Mouse (Mus musculus) inflammation-experienced regulatory T-cells, adult 6 months (primary cell): Measurements from ENCODE around the gene Gstm3. TPM values are rescaled to one million over a fixed set of nuclear protein-coding genes. Genes with fewer than 3 reads are reported as not detected.
"Not testable (repeated sequence)": the region's sequence is repeated elsewhere in the genome, so short reads cannot be mapped to it uniquely, and the experiment has no call there.

Experiments
- ATAC-seq: one replicate; pipeline ENCODE4 v1.8.0; 2017
- polyA plus RNA-seq, 3 experiments: library from polyadenylated mRNA; unstranded; fragments of 100-300 nt; shearing (Covaris generic); gene quantifications; one replicate each; pipeline ENCODE4 v1.2.1; 2017

Gstm3 gene
- polyA plus RNA-seq, 3 experiments from 2014 or later: not detected

DNA sequence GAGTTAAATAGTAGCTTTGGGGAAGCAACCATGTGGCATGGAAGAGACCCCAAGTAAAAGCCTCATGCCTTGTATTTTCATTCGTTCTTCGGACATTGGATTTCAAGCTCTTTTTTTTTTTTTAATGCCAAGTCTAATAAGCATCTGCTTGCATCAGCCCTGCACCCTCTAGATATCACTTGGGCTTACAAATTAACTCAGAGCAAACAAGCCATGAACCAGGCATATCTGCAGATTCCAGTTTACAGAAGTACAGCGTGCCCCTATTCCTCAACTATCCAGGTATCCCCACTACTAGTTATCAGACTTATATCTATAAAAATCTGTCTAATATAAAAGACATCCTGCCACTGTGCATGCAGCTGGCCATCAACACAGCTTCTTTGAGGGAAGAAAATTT, 3.0 kb upstream of the Gstm3 start:
- no peak for ATAC-seq

DNA sequence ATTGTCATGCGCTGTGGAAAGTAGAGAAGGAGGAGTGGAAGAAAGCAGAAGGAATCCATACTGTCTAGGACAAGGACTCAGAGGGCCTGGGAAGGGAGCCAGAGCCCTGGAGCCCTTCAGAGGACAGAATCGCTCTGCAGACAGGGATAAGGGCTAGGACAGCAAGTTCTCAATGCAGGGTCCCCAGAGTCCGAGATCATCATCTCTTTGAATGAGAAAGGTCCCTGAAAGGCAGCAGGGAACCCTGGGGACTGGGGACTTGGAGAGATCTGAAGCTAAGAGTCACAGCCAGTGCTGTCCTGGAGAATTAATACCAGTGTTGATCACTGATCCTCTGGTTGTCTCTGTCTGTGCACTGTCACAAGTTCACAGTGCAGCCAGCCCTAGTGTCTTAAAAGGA, 2.0 kb upstream of the Gstm3 start:
- not testable (repeated sequence) for ATAC-seq

DNA sequence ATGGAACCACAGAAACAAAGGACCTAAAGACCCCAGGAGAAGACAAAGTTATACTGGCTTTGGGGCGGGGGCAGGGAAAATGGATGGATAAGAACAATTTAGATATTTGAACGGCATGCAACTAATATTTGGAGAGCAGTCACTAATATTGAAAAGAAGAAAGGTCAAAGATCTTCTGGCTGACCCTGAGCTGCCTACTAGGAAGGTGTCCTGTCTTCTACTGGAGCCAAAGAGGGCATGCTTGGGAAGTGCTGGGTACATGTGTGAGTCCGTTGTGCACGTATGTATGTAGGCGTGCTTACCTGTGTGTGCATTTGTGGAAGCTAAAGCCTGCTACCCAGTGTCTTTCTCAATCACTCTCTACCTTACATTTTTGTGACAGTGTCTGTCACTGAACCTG, 2.5 kb downstream of the Gstm3 start:
- ATAC-seq: no peak

DNA sequence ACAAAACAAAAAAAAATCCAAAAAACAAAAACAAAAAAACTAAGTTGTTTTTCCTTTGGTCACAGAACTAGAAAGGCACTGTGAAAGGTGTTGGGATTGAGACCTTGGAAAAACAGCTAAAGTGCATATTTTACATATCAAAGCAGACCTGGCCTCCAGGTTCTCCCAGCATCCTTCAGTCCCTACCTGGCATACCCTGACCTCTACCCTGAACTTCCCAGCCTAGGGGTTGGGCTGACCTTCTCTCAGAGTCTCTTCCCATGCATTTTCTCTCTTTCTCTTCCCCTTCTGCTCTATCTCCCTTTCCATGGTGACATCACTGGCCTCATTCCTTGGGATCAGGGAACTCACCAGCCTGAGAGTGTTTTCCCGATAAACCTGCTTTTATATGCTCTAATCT, 3.5 kb downstream of the Gstm3 start:
- ATAC-seq: no peak

DNA sequence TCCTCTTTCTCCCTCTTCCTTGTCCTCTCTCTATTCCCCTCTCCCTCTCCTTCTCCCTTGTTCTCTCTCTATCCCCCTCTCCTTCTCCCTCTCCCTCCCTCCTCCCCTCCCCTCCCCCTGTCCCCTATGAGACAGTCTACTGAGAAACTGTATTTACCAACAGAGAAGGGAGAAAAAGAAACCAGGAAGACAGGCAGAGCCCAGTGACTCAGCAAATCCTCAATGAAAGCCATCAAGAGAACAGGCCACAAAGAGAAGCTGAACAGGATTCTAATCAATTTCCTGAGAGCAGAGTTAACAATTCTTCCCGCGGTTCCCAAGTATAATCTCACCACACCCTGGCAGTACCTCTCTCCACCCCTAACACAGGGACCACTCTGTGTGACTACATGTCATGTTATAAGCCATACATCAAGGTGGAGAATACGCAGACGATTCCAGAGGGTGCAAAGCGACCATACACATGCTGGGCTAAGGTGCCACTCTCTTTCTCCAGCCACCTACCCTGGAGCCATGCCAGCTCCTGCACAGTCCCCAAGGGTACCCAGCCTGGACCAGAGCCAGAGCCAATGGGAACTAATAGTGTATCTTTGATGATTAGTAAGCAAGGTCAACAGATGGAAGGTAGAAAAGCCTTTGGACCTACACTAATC, 4.3 kb downstream of the Gstm3 start:
- ATAC-seq: no peak

DNA sequence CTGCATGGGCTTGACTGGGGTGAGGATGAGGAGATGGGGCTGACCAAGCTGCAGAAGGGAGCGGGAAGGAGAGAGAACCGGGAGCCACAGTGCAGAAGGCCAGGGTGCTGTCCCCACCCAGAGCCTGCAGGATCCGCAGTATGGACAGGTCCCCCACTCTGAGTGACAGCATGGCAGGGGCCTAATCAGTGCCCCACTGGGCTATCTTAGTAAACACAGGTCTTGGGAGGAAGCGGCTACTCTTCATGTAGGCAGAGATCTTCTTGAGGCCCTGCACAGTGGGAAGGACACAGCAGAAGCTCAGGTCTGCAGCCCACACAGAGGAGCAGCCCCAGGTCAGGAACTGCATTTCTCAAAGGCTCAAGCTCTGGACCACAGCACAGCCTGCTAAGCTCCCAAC, 5.1 kb downstream of the Gstm3 start:
- no peak for ATAC-seq

DNA sequence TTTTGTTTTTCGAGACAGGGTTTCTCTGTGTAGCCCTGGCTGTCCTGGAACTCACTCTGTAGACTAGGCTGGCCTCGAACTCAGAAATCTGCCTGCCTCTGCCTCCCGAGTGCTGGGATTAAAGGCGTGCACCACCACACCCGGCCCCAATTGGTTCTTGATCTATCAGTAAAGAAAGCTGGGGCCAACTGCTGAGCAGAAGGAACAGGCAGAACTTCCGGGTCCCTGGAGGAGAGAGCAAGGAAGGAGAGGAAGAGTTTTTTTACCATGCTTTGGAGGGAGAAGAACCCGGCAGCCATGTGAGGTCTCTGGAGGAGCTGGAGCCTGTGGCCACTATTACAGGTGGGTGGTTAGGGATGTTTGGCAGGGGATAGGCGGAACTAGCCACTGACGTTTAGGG, 13.8 kb downstream of the Gstm3 start:
- ATAC-seq: not testable (repeated sequence)

DNA sequence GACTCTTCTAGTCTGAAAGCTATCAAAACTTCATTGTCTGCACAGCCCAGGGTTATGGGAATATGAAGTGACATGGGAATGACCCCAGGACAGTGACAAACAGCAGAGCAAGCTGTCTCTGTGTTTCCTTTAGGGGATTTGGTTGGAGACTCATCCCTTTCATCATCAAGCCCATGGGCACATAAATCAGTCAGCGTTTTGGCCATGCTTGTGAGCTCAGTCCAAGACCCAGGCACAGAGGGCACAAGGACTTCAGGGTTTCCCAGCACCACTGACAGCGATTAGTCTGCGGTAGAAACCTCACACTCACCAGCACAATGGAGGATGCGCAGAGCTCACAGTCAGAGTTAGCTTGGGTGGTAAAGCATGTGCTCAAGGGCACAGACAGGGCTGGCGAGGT, 15.2 kb downstream of the Gstm3 start:
- ATAC-seq: no peak

DNA sequence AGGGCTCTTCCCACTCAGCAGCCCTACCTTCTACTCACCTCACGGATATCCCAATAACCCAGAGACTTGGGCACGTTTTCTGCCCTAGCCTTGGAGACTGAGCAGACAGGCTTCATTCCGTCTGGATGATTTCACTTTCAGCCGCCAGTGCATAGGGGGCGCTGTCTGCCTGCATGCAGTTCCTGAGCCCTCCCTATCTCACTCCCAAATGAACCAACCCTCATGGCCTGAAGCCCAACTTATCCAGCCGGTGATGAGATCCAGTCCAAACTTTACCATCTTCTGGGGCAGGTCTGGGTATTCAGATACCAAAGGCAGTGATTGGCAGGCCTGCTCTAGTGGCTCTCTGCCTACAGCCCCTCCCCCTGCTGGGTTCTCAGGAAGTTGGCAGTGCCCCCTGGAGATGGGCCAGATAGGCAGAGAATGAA, 15.7 kb downstream of the Gstm3 start:
- ATAC-seq: no peak

DNA sequence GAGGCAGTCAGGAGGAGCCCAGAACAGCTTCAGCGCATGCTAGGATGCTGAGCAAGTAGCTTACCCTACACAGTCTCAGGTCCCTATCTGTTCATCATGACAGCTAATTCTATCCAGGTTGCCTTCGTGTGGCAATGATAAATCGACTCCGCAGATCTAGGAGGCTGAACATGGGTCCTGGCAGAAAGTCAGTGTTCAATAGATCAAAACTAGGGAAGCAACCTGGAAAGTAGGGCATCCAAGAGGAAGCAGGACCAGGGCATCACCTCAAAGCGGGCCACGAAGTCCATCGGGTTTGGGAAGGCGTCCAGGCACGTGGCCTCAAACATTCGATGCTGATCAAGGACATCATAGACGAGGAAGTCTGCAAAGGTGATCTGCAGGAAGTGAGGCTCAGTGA, 18.6 kb downstream of the Gstm3 start:
- ATAC-seq: no peak

DNA sequence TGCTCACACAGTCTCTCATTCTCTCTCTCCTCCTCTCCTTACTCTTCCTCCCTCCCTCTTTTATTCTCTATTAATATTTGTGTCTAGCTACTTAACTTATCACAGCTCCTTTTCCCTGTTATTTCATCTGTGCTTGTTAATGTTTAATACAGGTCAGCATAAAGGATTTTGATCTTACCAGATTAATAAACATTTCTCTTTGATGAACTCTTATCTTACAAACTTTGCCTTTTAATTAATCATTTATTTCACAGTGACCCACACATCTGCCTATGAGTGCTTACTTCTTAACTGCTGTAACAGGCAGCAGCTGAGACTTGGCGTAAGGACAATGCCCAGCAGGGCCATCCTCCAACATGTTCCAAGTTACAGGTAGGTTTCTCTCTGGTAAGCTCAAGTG, 19.6 kb downstream of the Gstm3 start:
- ATAC-seq: not testable (repeated sequence)

DNA sequence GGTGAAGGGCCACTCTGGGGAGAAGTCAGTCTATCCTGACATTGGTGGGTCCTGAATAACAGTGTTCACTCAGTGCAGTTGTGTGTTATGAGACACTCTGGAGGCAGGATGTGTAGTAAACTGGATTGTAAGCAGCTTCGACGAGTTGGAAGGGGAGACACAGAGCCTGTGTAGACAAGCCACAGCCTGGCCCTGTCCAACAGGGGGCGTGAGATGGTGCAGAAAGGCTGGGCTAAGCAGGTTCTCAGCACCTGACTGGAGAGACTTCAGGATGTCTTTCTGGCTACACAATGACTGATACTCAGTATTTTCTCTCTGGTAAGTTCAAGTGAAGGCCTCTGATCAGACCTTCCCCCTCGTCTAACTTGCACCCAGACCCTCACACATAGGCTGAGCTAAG, 23.4 kb downstream of the Gstm3 start:
- ATAC-seq: no peak

DNA sequence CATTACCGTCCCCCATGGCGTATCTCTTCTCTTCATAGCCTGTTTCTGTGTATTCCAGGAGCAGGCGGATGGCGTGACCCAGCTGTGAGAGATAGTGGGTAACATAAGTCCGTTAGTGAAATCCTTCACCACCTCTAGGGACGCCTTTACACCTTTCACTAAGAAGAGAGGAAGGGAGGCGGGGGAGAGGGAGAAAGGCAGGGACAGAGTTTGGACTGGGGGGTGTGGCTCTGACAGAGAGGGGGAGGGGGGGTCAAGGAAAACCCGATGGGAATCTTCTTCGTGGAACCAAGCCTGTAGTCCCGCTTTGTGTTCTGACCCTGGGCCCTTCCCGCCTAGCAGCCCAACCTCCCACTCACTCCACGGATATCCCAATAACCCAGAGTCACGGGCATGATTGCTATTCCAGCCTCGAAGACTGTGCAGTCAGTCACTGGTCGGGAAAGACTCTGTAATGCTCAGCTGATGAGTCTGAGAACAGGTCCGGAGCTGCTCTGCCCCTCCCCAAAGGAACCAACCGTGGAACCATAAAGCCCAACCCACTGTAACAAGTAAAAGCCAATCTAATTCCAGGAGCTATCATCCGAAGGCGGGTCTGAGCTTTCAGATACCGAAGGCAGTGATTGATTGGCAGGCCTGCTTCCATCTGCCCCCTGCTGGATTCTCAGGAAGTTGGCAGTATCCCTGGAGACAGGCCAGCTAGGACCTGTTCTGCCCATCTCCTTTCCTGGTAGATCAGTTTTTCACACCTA, 25.7 kb downstream of the Gstm3 start, which contains the start of gene Gstm6:
TSS of gene Gstm6 (minus strand) at position 511 of the 752 bp plus-strand sequence.
- no peak for ATAC-seq

DNA sequence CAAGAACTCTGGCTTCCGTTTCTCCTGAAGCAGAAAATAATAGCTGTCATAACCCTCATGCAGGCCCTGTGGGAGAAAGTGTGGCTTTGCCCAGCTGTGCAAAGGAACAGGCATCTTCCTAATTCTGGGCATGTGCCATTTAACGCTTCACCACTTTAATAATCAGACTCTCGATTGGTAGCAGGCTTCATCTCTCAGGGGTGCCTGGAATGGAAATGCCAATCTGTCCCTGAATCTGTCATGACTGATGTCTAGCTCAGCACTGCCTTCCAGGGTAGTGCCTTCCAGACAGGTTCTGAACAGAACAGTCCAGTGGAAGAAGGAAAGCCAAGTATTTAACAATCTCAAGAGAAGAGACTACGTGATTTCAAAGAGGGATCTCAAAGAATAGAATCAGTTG, 27.8 kb downstream of the Gstm3 start:
- no peak for ATAC-seq

DNA sequence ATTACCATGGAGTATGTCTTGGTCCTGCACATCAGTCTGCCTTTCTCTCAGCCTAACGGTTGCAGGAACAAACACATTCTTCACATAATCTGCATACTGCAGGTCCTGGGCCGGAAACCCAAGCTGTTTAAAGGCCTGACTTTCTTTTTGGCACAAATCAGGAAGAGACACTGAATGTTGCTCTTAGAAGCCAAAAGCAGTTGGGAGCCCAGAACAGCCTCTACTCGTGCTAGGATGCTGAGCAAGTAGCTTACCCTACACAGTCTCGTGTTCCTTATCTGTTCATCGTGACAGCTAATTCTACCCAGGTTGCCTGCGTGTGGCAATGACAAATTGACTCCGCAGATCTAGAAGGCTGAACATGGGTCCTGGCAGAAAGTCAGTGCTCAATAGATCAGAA, 28.6 kb downstream of the Gstm3 start:
- no peak for ATAC-seq

DNA sequence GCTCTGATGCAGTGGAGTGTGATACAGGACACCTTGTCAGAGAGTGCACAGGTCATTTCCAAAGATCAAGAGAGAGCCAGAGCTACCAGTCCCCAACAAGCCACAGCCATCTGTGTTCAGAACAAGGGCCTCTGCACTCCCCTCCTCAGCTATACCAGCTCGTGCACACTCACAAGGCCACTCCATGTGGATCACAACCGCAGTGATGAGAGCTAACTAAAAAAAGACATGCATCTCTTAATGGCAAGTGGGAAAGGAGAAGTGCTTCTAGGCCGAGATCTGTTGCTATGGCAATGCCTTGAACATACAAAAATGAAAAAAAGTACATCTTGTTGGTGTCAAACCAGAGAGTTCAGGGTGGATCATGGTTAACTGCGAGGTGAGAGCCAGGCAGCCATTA, 29.3 kb downstream of the Gstm3 start:
- no peak for ATAC-seq

DNA sequence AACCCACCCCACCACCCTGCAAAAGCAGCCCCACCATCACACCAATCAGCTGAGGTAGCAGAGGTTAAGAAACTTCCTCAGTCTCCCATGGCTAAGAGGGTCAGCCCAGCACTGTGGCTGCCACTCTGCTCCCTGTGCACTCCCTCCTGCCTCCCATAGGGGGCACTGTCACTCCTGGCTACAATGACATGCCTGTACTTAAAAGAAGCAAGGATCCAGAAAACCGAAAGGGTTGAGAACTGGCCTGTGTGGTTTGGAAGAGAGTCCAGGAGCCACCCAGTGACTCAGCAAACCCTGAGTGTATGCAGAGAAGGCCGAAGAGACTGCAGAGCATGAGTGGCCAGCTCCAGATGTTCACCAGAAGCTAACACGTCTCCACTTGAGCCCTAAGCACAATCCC, 29.7 kb downstream of the Gstm3 start:
- ATAC-seq: no peak

DNA sequence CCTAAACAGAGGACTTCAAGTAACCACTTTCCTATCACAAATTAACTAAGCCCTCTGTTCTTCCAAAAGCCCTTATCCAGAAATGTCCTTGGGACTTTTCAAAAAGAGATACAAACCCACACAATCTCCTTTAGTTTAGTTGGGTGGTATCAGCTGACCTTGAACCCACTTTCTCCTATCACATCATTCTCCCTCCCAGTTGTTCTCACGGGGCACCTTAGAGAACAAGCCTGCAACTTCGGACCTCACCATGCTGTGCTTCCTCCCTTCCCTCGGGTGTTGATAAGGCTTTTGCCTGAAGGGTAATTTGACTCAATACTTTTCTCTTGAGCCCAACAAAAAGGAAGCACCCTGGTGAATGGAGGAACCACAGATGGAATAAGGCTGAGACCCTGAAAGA, 33.2 kb downstream of the Gstm3 start:
- no peak for ATAC-seq

DNA sequence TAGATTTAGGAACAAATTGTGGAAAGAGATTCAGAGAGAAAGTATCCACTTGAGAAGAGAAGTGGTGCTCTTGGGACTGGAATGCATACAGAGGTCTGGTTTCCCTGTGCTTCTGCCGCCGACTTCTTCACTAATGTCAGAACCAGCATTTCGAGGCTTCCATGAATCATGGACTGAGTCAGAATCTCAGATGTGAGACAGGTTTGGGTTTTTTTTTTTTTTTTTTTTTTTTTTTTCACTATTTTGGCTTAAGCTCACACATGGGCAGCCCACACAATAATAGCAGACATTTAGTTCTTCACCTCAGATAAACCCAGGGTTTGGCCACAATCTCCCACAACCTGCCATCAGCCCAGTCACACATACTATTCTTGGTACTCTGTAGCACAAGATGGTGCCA, 33.8 kb downstream of the Gstm3 start:
- ATAC-seq: no peak

DNA sequence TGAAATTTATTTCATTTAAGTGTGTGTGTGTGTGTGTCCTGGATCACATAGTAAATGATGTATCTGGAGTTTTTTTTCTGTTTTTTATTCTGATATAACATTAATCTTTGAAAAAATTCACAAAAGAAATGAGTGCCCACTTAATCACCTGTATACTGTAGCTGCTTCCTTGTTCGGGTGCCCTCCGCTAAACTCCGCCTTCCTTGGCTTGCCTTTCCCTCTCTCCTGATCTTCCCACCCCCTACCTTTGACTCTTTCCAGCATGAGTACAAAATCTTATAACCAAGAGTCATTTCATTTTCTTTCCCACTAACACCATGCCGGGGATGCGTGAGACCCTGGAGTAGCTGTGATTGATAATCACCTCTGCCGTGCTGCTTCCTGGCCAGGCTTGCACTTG, 37.0 kb downstream of the Gstm3 start:
- no peak for ATAC-seq

DNA sequence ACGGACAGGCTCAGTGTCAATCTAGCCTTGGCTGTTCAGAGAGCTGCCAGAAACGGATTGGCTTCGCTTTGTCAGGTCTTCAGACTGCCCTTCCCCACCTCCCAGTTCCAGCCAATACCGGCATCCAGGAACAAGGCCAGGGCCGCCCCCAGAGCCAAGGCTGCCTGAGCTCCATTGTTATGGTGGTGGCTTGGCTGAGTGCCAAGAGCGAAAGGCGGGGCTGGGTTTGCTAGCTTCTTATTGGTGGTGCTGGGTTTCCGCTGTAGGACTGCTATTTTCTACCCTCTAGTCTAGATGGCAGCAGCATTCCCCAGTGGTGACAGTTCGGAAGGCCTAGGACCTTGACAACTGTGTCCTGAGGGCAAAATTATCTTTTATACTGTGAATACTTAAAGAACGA, 37.4 kb downstream of the Gstm3 start, which contains the start of gene Gstm7:
TSS of gene Gstm7 (minus strand) at position 148 of the 400 bp plus-strand sequence.
- ATAC-seq: peak; percentile 72

DNA sequence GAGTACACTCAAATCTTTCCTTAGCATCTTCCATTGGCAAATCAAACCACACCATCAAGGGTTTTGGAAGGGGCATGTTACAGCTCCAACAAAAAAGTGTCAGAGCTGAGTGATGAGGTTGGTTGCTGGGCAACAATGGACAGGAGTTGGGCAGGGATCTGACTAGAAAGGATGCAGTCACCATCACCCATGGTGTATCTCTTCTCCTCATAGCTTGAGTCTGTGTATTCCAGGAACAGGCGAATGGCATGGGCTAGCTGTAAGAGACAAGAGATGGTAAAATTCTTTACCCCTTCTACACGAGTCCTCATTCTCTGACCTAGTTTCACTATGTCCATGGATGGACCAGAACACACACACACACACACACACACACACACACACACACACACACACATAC, 37.9 kb downstream of the Gstm3 start:
- ATAC-seq: no peak

DNA sequence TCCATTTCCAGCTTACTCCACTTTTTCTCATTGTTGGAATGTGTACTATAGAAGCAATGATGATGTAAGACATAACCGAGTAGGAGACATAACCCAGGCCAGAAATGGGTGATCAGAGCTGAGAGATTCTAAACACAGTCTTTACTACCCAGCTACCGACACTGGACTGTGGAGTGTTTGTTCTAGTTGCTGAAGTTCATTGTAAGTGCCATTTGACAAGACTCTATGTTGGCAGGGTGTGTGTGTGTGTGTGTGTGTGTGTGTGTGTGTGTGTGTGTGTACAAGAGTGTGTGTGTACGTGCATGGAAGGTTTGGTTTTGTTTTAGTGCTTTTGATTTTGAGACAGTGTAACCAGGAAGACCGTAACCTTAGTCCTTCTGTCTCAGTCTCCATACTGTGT, 39.4 kb downstream of the Gstm3 start:
- no peak for ATAC-seq

DNA sequence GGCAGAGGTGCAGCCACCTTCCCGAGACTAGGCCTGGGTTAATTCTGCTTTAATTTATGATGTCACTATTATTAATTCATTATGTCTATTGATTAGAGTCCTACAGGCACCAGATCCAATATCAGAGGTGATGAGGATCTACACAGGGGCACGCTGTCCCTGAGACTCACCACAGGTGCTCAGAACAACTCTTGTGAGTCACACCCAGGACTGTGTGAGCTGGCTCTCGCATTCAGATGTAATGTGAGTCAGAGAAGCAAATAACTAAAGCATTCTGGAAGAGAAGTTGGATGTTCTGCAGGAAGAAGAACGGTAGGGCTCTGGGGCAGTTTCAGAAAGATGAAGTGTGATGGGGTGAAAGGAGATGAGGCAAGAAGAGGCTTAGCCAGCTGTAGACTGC, 39.8 kb downstream of the Gstm3 start:
- no peak for ATAC-seq

DNA sequence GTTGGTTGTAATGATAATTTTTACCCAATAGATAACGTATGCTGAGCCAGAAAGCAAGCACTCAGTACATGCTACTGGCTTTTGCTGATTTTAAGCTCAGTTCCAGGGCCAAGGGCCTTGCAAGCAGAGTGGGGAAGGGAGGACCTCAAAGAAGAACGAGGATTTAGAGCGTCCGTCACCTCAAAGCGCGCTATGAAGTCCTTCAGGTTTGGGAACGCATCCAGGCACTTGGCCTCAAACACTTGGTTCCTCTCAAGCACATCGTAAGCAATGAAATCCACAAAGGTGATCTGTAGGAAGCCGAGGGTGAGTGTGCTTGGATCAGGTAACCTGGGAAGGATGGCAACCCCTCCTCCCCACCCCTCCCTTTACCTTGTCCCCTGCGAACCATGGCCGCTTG, 40.4 kb downstream of the Gstm3 start:
- ATAC-seq: no peak
